Mouse (Mus musculus): ENCODE results near the gene Fignl1. TPM values are rescaled to one million over a fixed set of nuclear protein-coding genes. Genes with fewer than 3 reads are reported as not detected.
A peak's percentile ranks its signal among the peaks of the same experiment; 100 is the strongest.

Gene Fignl1
- polyA plus RNA-seq, 1 experiment from 2014 or later: 51.5 TPM

GRCm38 (mm10) chr11:11831526-11831925 is 22.8 kb upstream of the Fignl1 start:
- H3K36me3 ChIP-seq (ENCODE audit: poor library complexity, severe bottlenecking): no peaks in the 10 kb centered on the region
- H3K9ac ChIP-seq: no peak overlapping the region
- WGBS: 37% methylated on average over 6 of the region's 6 CpGs

GRCm38 (mm10) chr11:11830884-11831495 is 22.2 kb upstream of the Fignl1 start:
- no peak overlapping the region for H3K4me2 ChIP-seq
- ATAC-seq: no peak
- H3K27me3 ChIP-seq: peaks cover 3% of the 10 kb centered on the region
- no peak overlapping the region for H3K9ac ChIP-seq
- peaks cover 35% of the 10 kb centered on the region for H3K4me1 ChIP-seq
- WGBS: 36% methylated on average over 12 of the region's 12 CpGs
- no peak overlapping the region for H3K27ac ChIP-seq
- H3K36me3 ChIP-seq (ENCODE audit: poor library complexity, severe bottlenecking): no peaks in the 10 kb centered on the region
- H3K4me3 ChIP-seq: no peak overlapping the region
- H3K9me3 ChIP-seq (replicated peaks): no peaks in the 10 kb centered on the region

More at GRCm38 (mm10) chr11:11831526-11831925, 22.8 kb upstream of the Fignl1 start:
- H3K9me3 ChIP-seq (replicated peaks): no peaks in the 10 kb centered on the region
- H3K4me1 ChIP-seq: peaks cover 35% of the 10 kb centered on the region
- no peak overlapping the region for H3K27ac ChIP-seq
- no peak overlapping the region for H3K4me3 ChIP-seq
- no peak for ATAC-seq
- H3K4me2 ChIP-seq: no peak overlapping the region
- H3K27me3 ChIP-seq: peaks cover 3% of the 10 kb centered on the region

GRCm38 (mm10) chr11:11829161-11830000 is 20.6 kb upstream of the Fignl1 start:
- no peak overlapping the region for H3K27ac ChIP-seq
- WGBS: 23% methylated on average over 11 of the region's 11 CpGs
- no peaks in the 10 kb centered on the region for H3K36me3 ChIP-seq (ENCODE audit: poor library complexity, severe bottlenecking)
- no peaks in the 10 kb centered on the region; the same call in 1 of the 2 replicates for H3K27me3 ChIP-seq
- no peak for ATAC-seq
- no peaks in the 10 kb centered on the region for H3K9me3 ChIP-seq (replicated peaks)
- H3K4me1 ChIP-seq: peaks cover 46% of the 10 kb centered on the region
- no peak overlapping the region for H3K4me2 ChIP-seq
- no peak overlapping the region for H3K4me3 ChIP-seq
- H3K9ac ChIP-seq: no peak overlapping the region

GRCm38 (mm10) chr11:11828761-11829160 is 20.0 kb upstream of the Fignl1 start:
- WGBS: 25% methylated on average over 6 of the region's 6 CpGs
- H3K27me3 ChIP-seq: no peaks in the 10 kb centered on the region; the same call in 1 of the 2 replicates
- no peak overlapping the region for H3K4me2 ChIP-seq
- no peaks in the 10 kb centered on the region for H3K9me3 ChIP-seq (replicated peaks)
- 0 out of 2 replicates have a peak, but pooled peaks have one; percentile 22 for ATAC-seq
- no peak overlapping the region for H3K4me3 ChIP-seq
- no peak overlapping the region for H3K27ac ChIP-seq
- no peaks in the 10 kb centered on the region for H3K36me3 ChIP-seq (ENCODE audit: poor library complexity, severe bottlenecking)
- H3K4me1 ChIP-seq: peaks cover 51% of the 10 kb centered on the region
- no peak overlapping the region for H3K9ac ChIP-seq

GRCm38 (mm10) chr11:11828251-11828650 is 19.5 kb upstream of the Fignl1 start:
- no peak overlapping the region for H3K27ac ChIP-seq
- H3K27me3 ChIP-seq: no peaks in the 10 kb centered on the region; the same call in 1 of the 2 replicates
- H3K9me3 ChIP-seq (replicated peaks): no peaks in the 10 kb centered on the region
- ATAC-seq: peak; percentile 54; the same call in 1 of the 2 replicates
- no peak overlapping the region for H3K9ac ChIP-seq
- H3K4me2 ChIP-seq: no peak overlapping the region
- no peaks in the 10 kb centered on the region for H3K36me3 ChIP-seq (ENCODE audit: poor library complexity, severe bottlenecking)
- H3K4me3 ChIP-seq: no peak overlapping the region
- WGBS: 11% methylated on average over 5 of the region's 5 CpGs
- peaks cover 55% of the 10 kb centered on the region for H3K4me1 ChIP-seq

GRCm38 (mm10) chr11:11826475-11826874 is 17.7 kb upstream of the Fignl1 start:
- no peaks in the 10 kb centered on the region for H3K27me3 ChIP-seq
- H3K4me2 ChIP-seq: no peak overlapping the region
- H3K36me3 ChIP-seq (ENCODE audit: poor library complexity, severe bottlenecking): no peaks in the 10 kb centered on the region
- H3K4me1 ChIP-seq: peaks cover 61% of the 10 kb centered on the region
- ATAC-seq: no peak
- no peaks in the 10 kb centered on the region for H3K9me3 ChIP-seq (replicated peaks)
- H3K4me3 ChIP-seq: no peak overlapping the region
- no peak overlapping the region for H3K27ac ChIP-seq
- H3K9ac ChIP-seq: no peak overlapping the region

- WGBS: 81% methylated on average over 6 of the region's 6 CpGs
- H3K27me3 ChIP-seq: no peaks in the 10 kb centered on the region
- H3K36me3 ChIP-seq (ENCODE audit: poor library complexity, severe bottlenecking): no peaks in the 10 kb centered on the region
- H3K27ac ChIP-seq: no peak overlapping the region; the same call in 1 of the 2 replicates
- no peaks in the 10 kb centered on the region for H3K9me3 ChIP-seq (replicated peaks)
- ATAC-seq: no peak
- H3K4me3 ChIP-seq: no peak overlapping the region
- no peak overlapping the region for H3K4me2 ChIP-seq
- no peak overlapping the region for H3K9ac ChIP-seq
- H3K4me1 ChIP-seq: peaks cover 67% of the 10 kb centered on the region
Measured at GRCm38 (mm10) chr11:11825670-11826069, 16.9 kb upstream of the Fignl1 start.

GRCm38 (mm10) chr11:11824970-11825635 is 16.3 kb upstream of the Fignl1 start:
- no peaks in the 10 kb centered on the region for H3K9me3 ChIP-seq (replicated peaks)

GRCm38 (mm10) chr11:11823980-11824911 is 15.5 kb upstream of the Fignl1 start:
- Histone ChIP-seq H3K9me3 (replicated peaks) (no peaks in the 10 kb centered on the region), H3K36me3 (ENCODE audit: poor library complexity, severe bottlenecking) (no peaks in the 10 kb centered on the region), H3K4me1 (peaks cover 58% of the 10 kb centered on the region), H3K4me3 (no peak overlapping the region), H3K27me3 (no peaks in the 10 kb centered on the region), H3K9ac (no peak overlapping the region), H3K27ac (0 out of 2 replicates have a peak overlapping the region, but pooled peaks have one; percentile 25), H3K4me2 (no peak overlapping the region)
- WGBS: 26% methylated on average over 12 of the region's 12 CpGs
- ATAC-seq: no peak

More at GRCm38 (mm10) chr11:11824970-11825635, 16.3 kb upstream of the Fignl1 start:
- Histone ChIP-seq H3K4me2 (no peak overlapping the region), H3K4me3 (no peak overlapping the region), H3K4me1 (peaks cover 65% of the 10 kb centered on the region), H3K9ac (no peak overlapping the region), H3K36me3 (ENCODE audit: poor library complexity, severe bottlenecking) (no peaks in the 10 kb centered on the region), H3K27ac (peak overlapping the region; percentile 25), H3K27me3 (no peaks in the 10 kb centered on the region)
- no peak for ATAC-seq
- 50% methylated on average over 3 of the region's 3 CpGs for WGBS

- Histone ChIP-seq H3K27me3 (no peaks in the 10 kb centered on the region), H3K27ac (peak overlapping the region; percentile 73), H3K36me3 (ENCODE audit: poor library complexity, severe bottlenecking) (no peaks in the 10 kb centered on the region), H3K9ac (peak overlapping the region; percentile 10), H3K9me3 (replicated peaks) (no peaks in the 10 kb centered on the region), H3K4me2 (peak overlapping the region; percentile 45), H3K4me3 (no peak overlapping the region), H3K4me1 (peaks cover 45% of the 10 kb centered on the region)
- peak; percentile 17; the same call in 1 of the 2 replicates for ATAC-seq
- WGBS: 10% methylated on average over 20 of the region's 20 CpGs
Measured at GRCm38 (mm10) chr11:11822181-11823095, 13.7 kb upstream of the Fignl1 start.

All from forebrain, embryonic 13.5 days (tissue).